Mouse (Mus musculus) R1 (cell line): ENCODE results near the gene Slc34a3.

Experiments used
- DNase-seq: peaks from one replicate; pipeline ENCODE4 v3.0.0-alpha.2; 2018; ENCODE audit warnings: low read depth, low spot score

Slc34a3 gene

GRCm38 (mm10) chr2:25225811-25226379 lies 8.3 kb downstream of the Slc34a3 start:
- DNase-seq: no peak

- DNase-seq: peak; percentile 100
Measured at GRCm38 (mm10) chr2:25224766-25225752, 9.1 kb downstream of the Slc34a3 start.

GRCm38 (mm10) chr2:25224492-25224765 lies 9.7 kb downstream of the Slc34a3 start, which contains the start of gene Tubb4b:
Gene Tubb4b, minus strand, starts transcription at chr2:25224702.
- no peak for DNase-seq

- peak; percentile 92 for DNase-seq
Measured at GRCm38 (mm10) chr2:25223681-25224491, 10.3 kb downstream of the Slc34a3 start.

GRCm38 (mm10) chr2:25221331-25221772 lies 12.8 kb downstream of the Slc34a3 start:
- peak; percentile 46 for DNase-seq

GRCm38 (mm10) chr2:25218445-25218844 lies 15.7 kb downstream of the Slc34a3 start, which contains the start of gene Fam166a:
Gene Fam166a, plus strand, starts transcription at chr2:25218745.
- no peak for DNase-seq

GRCm38 (mm10) chr2:25217666-25218065 lies 16.5 kb downstream of the Slc34a3 start:
- no peak for DNase-seq

GRCm38 (mm10) chr2:25214444-25214843 lies 19.7 kb downstream of the Slc34a3 start, which contains the start of gene Stpg3:
Gene Stpg3, minus strand, starts transcription at chr2:25214637.
- no peak for DNase-seq

- DNase-seq: peak; percentile 54
Measured at GRCm38 (mm10) chr2:25213266-25213865, 20.8 kb downstream of the Slc34a3 start.

- peak; percentile 97 for DNase-seq
Measured at GRCm38 (mm10) chr2:25211121-25211670, 23.0 kb downstream of the Slc34a3 start, which contains the start of gene Nelfb. Gene Nelfb, minus strand, starts transcription at chr2:25211489.

GRCm38 (mm10) chr2:25210686-25211085 lies 23.5 kb downstream of the Slc34a3 start:
- DNase-seq: no peak

- DNase-seq: no peak
Measured at GRCm38 (mm10) chr2:25207593-25207992, 26.6 kb downstream of the Slc34a3 start.

- DNase-seq: peak; percentile 65
Measured at GRCm38 (mm10) chr2:25203631-25204214, 30.4 kb downstream of the Slc34a3 start.

GRCm38 (mm10) chr2:25200631-25201030 lies 33.5 kb downstream of the Slc34a3 start:
- no peak for DNase-seq

- DNase-seq: no peak
Measured at GRCm38 (mm10) chr2:25197946-25198345, 36.2 kb downstream of the Slc34a3 start.

- DNase-seq: no peak
Measured at GRCm38 (mm10) chr2:25197191-25197590, 37.0 kb downstream of the Slc34a3 start.

- DNase-seq: peak; percentile 96
Measured at GRCm38 (mm10) chr2:25196172-25196954, 37.8 kb downstream of the Slc34a3 start, which contains the start of gene Tor4a. Gene Tor4a, minus strand, starts transcription at chr2:25196886.

- peak; percentile 86 for DNase-seq
Measured at GRCm38 (mm10) chr2:25195211-25196156, 38.7 kb downstream of the Slc34a3 start.
